Mouse (Mus musculus) CH12.LX (cell line): ENCODE measurements around the gene Ankrd24. TPM values are rescaled to one million over a fixed set of nuclear protein-coding genes. Genes with fewer than 3 reads are reported as not detected.

ENCODE experiments used
- DNase-seq: peaks from one replicate; pipeline ENCODE4 v3.0.0-alpha.2; 2013; ENCODE audit errors: extremely low read depth
- H3K27ac ChIP-seq: 2 replicates; pipeline ENCODE4 v1.5.1; 2012; ENCODE audit warnings: low read depth, mild to moderate bottlenecking, control low read depth, moderate library complexity; ENCODE audit not compliant: insufficient read depth
- H3K27me3 ChIP-seq: replicated peaks from 2 replicates; pipeline ENCODE3; 2012; ENCODE audit warnings: inconsistent platforms
- H3K36me3 ChIP-seq, 2 experiments: replicated peaks in 1 of 2; 2 replicates each; pipeline versions ENCODE3 to v1.6.1; 2012; ENCODE audit warnings: inconsistent platforms in 1 of 2, low read length in 1 of 2, mild to moderate bottlenecking in 1 of 2, mixed read lengths in 1 of 2, moderate library complexity in 1 of 2; ENCODE audit not compliant: control insufficient read depth in 1 of 2, insufficient read depth in 1 of 2
- H3K4me1 ChIP-seq, 2 experiments: 2 replicates each; pipeline ENCODE4 v1.6.1; 2012; ENCODE audit warnings: inconsistent platforms in 1 of 2, moderate library complexity in 1 of 2; ENCODE audit not compliant: insufficient read depth in 2 of 2, control insufficient read depth in 1 of 2
- H3K4me2 ChIP-seq: 2 replicates; pipeline ENCODE4 v1.6.1; 2012; ENCODE audit warnings: low read depth, mild to moderate bottlenecking, control low read depth; ENCODE audit not compliant: poor library complexity, insufficient read depth, severe bottlenecking
- H3K4me3 ChIP-seq, 3 experiments: fragments of 150-350 bp in 1 of 3; sonication (generic) in 1 of 3; replicated peaks in 1 of 3; 2 replicates each; pipeline versions ENCODE3 to v1.5.1; 2011 to 2012; ENCODE audit warnings: low read depth in 2 of 3, low read length in 2 of 3, mild to moderate bottlenecking in 2 of 3, moderate library complexity in 2 of 3, control low read depth in 1 of 3, improper control_type of control experiment in 1 of 3, inconsistent platforms in 1 of 3, mixed read lengths in 1 of 3; ENCODE audit not compliant: poor library complexity in 1 of 3
- H3K79me2 ChIP-seq: replicated peaks from 2 replicates; pipeline ENCODE4 v1.6.1; 2012; ENCODE audit warnings: mild to moderate bottlenecking, moderate library complexity; ENCODE audit not compliant: control insufficient read depth, poor library complexity, insufficient read depth, severe bottlenecking; ENCODE audit errors: extremely low read depth
- H3K9ac ChIP-seq: 2 replicates; pipeline ENCODE4 v1.6.1; 2012; ENCODE audit warnings: low read depth, mild to moderate bottlenecking, control low read depth, moderate library complexity; ENCODE audit not compliant: insufficient read depth
- H3K9me3 ChIP-seq: replicated peaks from 2 replicates; pipeline ENCODE3; 2012; ENCODE audit warnings: low read length, inconsistent platforms, mixed read lengths
- BHLHE40 ChIP-seq: IDR thresholded peaks from 2 replicates; pipeline ENCODE4 v1.6.1; 2011; ENCODE audit warnings: mild to moderate bottlenecking, low read depth, low read length, improper control_type of control experiment
- CHD1 ChIP-seq: IDR thresholded peaks from 2 replicates; pipeline ENCODE4 v1.6.1; 2012; ENCODE audit warnings: low read depth, low read length, improper control_type of control experiment, inconsistent platforms
- E2F4 ChIP-seq: IDR thresholded peaks from 2 replicates; pipeline ENCODE4 v1.6.1; 2011; ENCODE audit warnings: low read depth, low read length, improper control_type of control experiment; ENCODE audit not compliant: insufficient replicate concordance
- ELF1 ChIP-seq: IDR thresholded peaks from 2 replicates; pipeline ENCODE4 v1.6.1; 2014; ENCODE audit warnings: low read depth, mild to moderate bottlenecking, inconsistent platforms, low read length, improper control_type of control experiment
- EP300 ChIP-seq: IDR thresholded peaks from 2 replicates; pipeline ENCODE4 v1.6.1; 2011; ENCODE audit warnings: low read length, improper control_type of control experiment
- GABPA ChIP-seq: IDR thresholded peaks from 2 replicates; pipeline ENCODE4 v1.6.1; 2012; ENCODE audit warnings: low read depth, low read length, improper control_type of control experiment, inconsistent platforms; ENCODE audit not compliant: insufficient replicate concordance
- HCFC1 ChIP-seq: IDR thresholded peaks from 2 replicates; pipeline ENCODE4 v1.6.1; 2012; ENCODE audit warnings: low read depth, mild to moderate bottlenecking, inconsistent platforms, low read length, improper control_type of control experiment
- IRF4 ChIP-seq: IDR thresholded peaks from 2 replicates; pipeline ENCODE4 v1.6.1; 2014; ENCODE audit warnings: low read depth, mild to moderate bottlenecking, inconsistent platforms, low read length, improper control_type of control experiment
- JUN ChIP-seq: IDR thresholded peaks from 2 replicates; pipeline ENCODE4 v1.6.1; 2011; ENCODE audit warnings: low read depth, mild to moderate bottlenecking, low read length, improper control_type of control experiment, moderate library complexity; ENCODE audit not compliant: insufficient read depth
- JUND ChIP-seq: conservative IDR thresholded peaks from 2 replicates; pipeline ENCODE4 v1.6.1; 2011; ENCODE audit warnings: low read depth, low read length, improper control_type of control experiment
- MAZ ChIP-seq: IDR thresholded peaks from 2 replicates; pipeline ENCODE4 v1.6.1; 2012; ENCODE audit warnings: low read depth, mild to moderate bottlenecking, inconsistent platforms, low read length, improper control_type of control experiment, moderate library complexity
- MEF2A ChIP-seq: IDR thresholded peaks from 2 replicates; pipeline ENCODE4 v1.6.1; 2014; ENCODE audit warnings: low read depth, mild to moderate bottlenecking, inconsistent platforms, low read length, improper control_type of control experiment, borderline replicate concordance
- MYC ChIP-seq: IDR thresholded peaks from 2 replicates; pipeline ENCODE4 v1.6.1; 2011; ENCODE audit warnings: low read depth, mild to moderate bottlenecking, improper control_type of control experiment, low read length
- PAX5 ChIP-seq: IDR thresholded peaks from 2 replicates; pipeline ENCODE4 v1.6.1; 2012; ENCODE audit warnings: low read length, inconsistent platforms, mixed read lengths
- POLR2A ChIP-seq: IDR thresholded peaks from 2 replicates; pipeline ENCODE4 v1.6.1; 2011; ENCODE audit warnings: low read depth, mild to moderate bottlenecking, improper control_type of control experiment, low read length
- POLR2AphosphoS2 ChIP-seq: IDR thresholded peaks from 2 replicates; pipeline ENCODE4 v1.6.1; 2011; ENCODE audit warnings: low read depth, low read length, improper control_type of control experiment
- RCOR1 ChIP-seq: conservative IDR thresholded peaks from 2 replicates; pipeline ENCODE4 v1.6.1; 2012; ENCODE audit warnings: low read depth, mild to moderate bottlenecking, inconsistent platforms, low read length, improper control_type of control experiment
- TBP ChIP-seq: conservative IDR thresholded peaks from 2 replicates; pipeline ENCODE4 v1.6.1; 2011; ENCODE audit warnings: low read depth, low read length, improper control_type of control experiment
- UBTF ChIP-seq: IDR thresholded peaks from 2 replicates; pipeline ENCODE4 v1.6.1; 2012; ENCODE audit warnings: low read depth, mild to moderate bottlenecking, inconsistent platforms, low read length, improper control_type of control experiment, moderate library complexity
- USF1 ChIP-seq: IDR thresholded peaks from 2 replicates; pipeline ENCODE4 v1.6.1; 2014; ENCODE audit warnings: low read depth, mild to moderate bottlenecking, inconsistent platforms, low read length, improper control_type of control experiment
- USF2 ChIP-seq: conservative IDR thresholded peaks from 2 replicates; pipeline ENCODE4 v1.6.1; 2011; ENCODE audit warnings: low read depth, low read length, improper control_type of control experiment
- ZC3H11A ChIP-seq: IDR thresholded peaks from 2 replicates; pipeline ENCODE4 v1.6.1; 2012; ENCODE audit warnings: low read depth, mild to moderate bottlenecking, inconsistent platforms, low read length, improper control_type of control experiment
- ZKSCAN1 ChIP-seq: IDR thresholded peaks from 2 replicates; pipeline ENCODE4 v1.6.1; 2012; ENCODE audit warnings: low read depth, inconsistent platforms, low read length, improper control_type of control experiment, borderline replicate concordance
- ZMIZ1 ChIP-seq: IDR thresholded peaks from 2 replicates; pipeline ENCODE4 v1.6.1; 2012; ENCODE audit warnings: low read depth, mild to moderate bottlenecking, inconsistent platforms, low read length, improper control_type of control experiment
- dilution Hi-C: fragments of 300-500 bp; cut with MboI; formaldehyde crosslinking; loops from 2 replicates; pipeline ENCODE4 v1.14.3; 2020; ENCODE audit warnings: low sequenced_read_pairs; ENCODE audit not compliant: extremely low pct_unique_long_range_greater_than_20kb, extremely low pct_ligation_motif_present
- in situ Hi-C: fragments of 300-500 bp; cut with MboI; formaldehyde crosslinking; loops from 3 replicates; pipeline ENCODE4 v1.14.3; 2019; ENCODE audit warnings: low sequenced_read_pairs, low pct_ligation_motif_present, low pct_unique_long_range_greater_than_20kb, mixed read lengths
- polyA plus RNA-seq: library from polyadenylated mRNA; unstranded; fragments of >175 nt; gene quantifications from 2 replicates; pipeline ENCODE4 v1.2.1, GENCODE M21; 2012; ENCODE audit warnings: low read depth; ENCODE audit not compliant: insufficient read length
- total RNA-seq, 2 experiments: library from RNA; depleted of rRNA; stranded (reverse); fragments of 300-350 nt in 1 of 2; fragments of >200 nt in 1 of 2; gene quantifications; 2 replicates each; pipeline ENCODE4 v1.2.3; 2012 to 2014

The Ankrd24 gene
- total and polyA plus RNA-seq, 3 experiments, result 3.7 to 5.4 (median 4.2) TPM

DNA sequence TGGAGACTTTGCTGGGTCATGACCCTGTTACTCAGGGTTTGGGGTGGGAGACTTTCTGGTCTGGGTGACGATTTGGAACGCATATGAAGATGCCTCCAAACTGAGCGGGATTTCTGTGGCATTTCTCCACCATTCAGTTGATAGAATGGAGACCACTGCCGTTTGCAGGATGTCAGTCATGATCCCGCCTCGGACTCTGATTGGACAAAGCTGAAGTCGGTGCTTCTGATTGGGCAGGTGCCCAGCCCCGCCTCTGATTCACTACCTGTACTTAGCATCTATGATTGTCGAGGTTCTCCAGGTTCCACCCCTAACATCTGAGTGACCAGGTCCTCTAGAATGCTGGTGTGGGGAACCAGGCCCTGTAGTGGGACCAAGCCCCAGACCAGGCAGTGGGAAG is 7.6 kb upstream of the Ankrd24 start:
- Histone ChIP-seq H3K27ac (no peak overlapping the region), H3K4me3 (no peak overlapping the region), H3K27me3 (peaks cover 1% of the 10 kb centered on the region), H3K79me2 (no peaks in the 10 kb centered on the region), H3K9ac (no peak overlapping the region), H3K9me3 (no peaks in the 10 kb centered on the region), H3K4me1 (peaks cover 5 to 27% of the 10 kb centered on the region in 2 experiments), H3K4me2 (no peak overlapping the region), H3K36me3 (peaks cover 19 to 56% of the 10 kb centered on the region in 2 experiments)
- in situ Hi-C loops (no loop called here), dilution Hi-C loops (no loop called here)
- DNase-seq, result no peak
- TF ChIP-seq POLR2AphosphoS2, result no peak
- no peak for TF ChIP-seq BHLHE40
- no peak for TF ChIP-seq USF1
- no peak for TF ChIP-seq JUN
- no peak for TF ChIP-seq EP300
- TF ChIP-seq ZKSCAN1, result no peak
- no peak for TF ChIP-seq MEF2A
- no peak for TF ChIP-seq E2F4
- TF ChIP-seq USF2, result no peak
- TF ChIP-seq MAZ, result no peak
- TF ChIP-seq CHD1, result no peak
- TF ChIP-seq TBP, result no peak
- no peak for TF ChIP-seq POLR2A

DNA sequence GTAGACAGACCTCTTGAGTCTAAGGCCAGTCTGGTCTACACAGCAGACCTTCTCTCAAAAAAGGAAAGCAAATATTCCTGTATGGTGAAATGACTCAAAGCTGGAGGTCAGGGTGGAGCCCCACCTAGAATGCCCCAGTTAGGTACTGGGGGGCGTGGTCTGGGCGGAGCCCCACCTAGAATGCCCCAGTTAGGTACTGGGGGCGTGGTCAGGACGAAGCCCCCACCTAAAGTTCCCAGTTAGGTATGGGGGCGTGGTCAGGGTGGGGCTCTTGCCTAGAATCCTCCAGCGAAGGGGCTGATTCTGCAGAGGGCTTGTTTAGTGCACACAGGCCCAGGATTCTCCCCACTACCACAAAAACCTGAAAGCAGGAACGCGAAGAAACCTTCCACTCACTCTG is 4.9 kb upstream of the Ankrd24 start:
- DNase-seq, result no peak
- dilution Hi-C loops, result no loop called here

More for the DNA sequence above, 4.9 kb upstream of the Ankrd24 start:
- H3K9ac ChIP-seq, result no peak overlapping the region
- no peaks in the 10 kb centered on the region for H3K9me3 ChIP-seq
- no peak overlapping the region for H3K4me2 ChIP-seq
- H3K4me1 ChIP-seq, result peaks cover 16 to 36% of the 10 kb centered on the region in 2 experiments
- H3K4me3 ChIP-seq, result no peak overlapping the region
- no peak overlapping the region for H3K27ac ChIP-seq
- peaks cover 19 to 56% of the 10 kb centered on the region in 2 experiments for H3K36me3 ChIP-seq
- in situ Hi-C loops, result no loop called here
- no peaks in the 10 kb centered on the region for H3K79me2 ChIP-seq
- TF ChIP-seq MYC (no peak), POLR2AphosphoS2 (no peak), ELF1 (no peak), PAX5 (no peak), POLR2A (no peak), ZMIZ1 (no peak), ZC3H11A (no peak), RCOR1 (no peak), IRF4 (no peak), JUND (no peak), ZKSCAN1 (no peak), MEF2A (no peak), UBTF (no peak), HCFC1 (no peak), GABPA (no peak), JUN (no peak)
- no peaks in the 10 kb centered on the region for H3K27me3 ChIP-seq
